Mouse (Mus musculus): ENCODE measurements around the gene Scn5a.

Scn5a gene

DNA sequence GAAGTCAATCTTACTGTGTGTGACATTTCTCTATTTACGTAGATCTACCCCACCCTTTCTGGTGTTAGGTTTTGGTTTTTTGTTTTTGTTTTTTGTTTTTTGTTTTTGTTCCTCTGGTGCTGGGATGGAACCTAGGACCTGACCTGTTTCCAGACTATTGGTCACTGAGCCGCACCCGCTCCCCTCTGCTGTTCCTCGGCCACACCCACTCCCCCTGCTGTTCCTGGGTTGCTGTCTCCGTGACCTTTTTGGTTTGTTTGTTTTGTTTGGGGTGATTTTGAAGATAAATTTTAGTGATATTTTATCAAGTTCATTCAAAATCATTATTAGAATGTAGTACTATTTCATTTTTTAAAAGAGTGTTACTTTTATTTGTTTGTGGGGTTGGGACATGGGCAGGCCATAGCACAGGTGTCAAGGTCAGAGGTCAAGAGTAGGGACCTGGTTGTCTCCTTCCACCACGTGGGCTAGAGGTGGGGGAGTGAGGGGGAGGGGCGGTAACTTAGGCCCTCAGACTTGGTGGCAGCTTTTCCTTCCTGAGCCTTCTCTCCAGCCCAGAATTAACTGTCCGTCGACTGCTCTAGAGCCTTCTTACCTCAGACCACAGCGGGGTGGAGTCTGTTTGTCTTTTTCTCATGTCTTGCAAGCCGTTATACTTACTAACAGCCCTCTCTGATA, 73.7 kb downstream of the Scn5a start:
- no peak for DNase-seq (ENCODE audit: low spot score)

DNA sequence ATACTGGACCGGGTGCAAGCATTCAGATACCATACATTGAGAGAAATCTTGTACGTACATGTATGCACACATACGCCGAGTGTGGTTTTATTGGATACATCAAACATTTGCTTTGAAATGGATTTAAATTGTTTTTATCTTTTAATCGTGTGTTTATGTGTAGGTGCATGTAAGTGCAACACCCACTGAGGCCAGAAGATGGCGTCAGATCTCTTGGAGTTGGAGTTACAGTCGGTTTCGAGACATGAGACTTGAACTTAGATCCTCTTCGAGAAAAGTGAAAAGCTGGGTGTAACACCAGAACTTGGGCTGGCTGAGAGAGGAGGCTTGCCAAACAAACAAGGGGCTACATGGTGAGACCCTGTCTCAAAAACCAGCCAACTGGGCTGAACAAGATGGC, 75.2 kb downstream of the Scn5a start:
- DNase-seq (ENCODE audit: low spot score): no peak

DNA sequence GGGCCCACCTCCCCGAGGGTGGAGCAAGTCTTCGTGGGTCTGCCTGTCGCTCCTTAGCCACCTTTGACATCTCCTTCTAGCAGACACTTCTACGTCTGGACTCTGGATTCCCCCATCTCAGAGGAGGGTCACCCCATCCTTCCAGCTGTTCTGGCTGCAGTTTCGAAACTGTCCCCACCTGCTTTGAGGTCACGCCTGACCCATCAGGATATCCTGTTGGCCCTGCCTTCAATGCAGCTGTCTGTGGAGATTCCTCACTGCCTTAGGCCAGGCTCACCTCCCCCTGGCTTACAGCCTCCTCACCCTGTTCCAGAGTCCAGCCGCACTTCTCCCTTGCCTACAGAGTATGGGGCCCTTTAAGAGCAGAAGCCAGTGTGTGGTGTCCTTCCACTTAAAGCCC, 79.9 kb downstream of the Scn5a start:
- DNase-seq (ENCODE audit: low spot score): no peak

DNA sequence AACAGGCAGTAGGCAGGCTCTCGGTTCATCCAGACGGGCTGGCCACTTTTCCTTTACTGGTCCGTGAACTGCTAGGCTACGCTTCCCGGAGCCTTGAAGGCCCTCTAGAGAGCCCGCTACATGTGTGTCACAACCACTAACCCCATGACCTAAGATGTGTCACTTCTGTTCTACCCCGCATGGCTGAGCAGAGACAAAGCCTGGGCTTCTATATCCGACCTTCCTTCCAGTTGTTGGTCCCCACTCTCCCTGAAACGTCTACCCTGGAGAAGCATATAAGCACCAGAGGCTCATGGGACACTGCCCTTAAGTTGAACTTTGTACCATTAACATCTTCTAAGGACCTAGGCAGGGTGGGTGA, 80.6 kb downstream of the Scn5a start:
- no peak for DNase-seq (ENCODE audit: low spot score)

DNA sequence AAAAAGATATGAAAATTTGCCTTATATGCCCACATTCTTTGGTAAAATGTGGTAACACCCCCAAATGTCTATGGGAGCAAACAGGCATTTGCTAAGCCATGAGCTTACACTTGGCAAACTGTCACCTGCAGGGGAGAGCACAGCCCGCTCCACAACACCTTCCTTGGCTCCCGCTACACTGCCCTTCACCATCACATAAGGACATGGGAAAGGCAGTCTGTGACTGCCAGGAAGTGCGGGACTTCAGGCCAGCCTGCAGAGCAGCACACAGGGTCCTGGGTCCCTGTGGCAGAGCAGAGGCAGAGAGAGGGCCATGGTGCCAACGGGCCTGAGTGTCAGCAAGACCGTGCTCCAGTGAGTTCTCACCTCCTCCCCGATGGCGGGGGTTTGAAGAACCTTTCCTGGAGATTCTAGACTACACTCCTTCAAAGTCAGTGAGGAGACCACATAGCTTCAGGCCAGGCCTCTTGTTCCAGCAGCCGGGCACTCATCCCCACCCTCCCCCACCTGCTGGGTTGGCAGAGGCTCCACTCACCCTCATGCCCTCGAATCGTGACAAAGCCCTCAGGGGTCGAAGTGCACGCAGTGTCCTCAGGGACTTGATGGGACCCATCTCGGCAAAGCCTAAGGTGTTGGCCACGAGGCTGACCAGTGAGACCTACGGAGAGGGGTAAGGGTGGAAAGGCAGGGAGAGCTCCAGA, 81.1 kb downstream of the Scn5a start:
- no peak for DNase-seq (ENCODE audit: low spot score)

GRCm38 (mm10) chr9:119496960-119497359, 81.9 kb downstream of the Scn5a start:
- no peak for DNase-seq (ENCODE audit: low spot score)

- no peak for DNase-seq (ENCODE audit: low spot score)
Measured at GRCm38 (mm10) chr9:119496354-119496753, 82.5 kb downstream of the Scn5a start.

- DNase-seq (ENCODE audit: low spot score): no peak
Measured at GRCm38 (mm10) chr9:119484868-119485267, 93.9 kb downstream of the Scn5a start.

- DNase-seq (ENCODE audit: low spot score): no peak
Measured at GRCm38 (mm10) chr9:119484420-119484819, 94.4 kb downstream of the Scn5a start.

- DNase-seq (ENCODE audit: low spot score): no peak
Measured at GRCm38 (mm10) chr9:119483554-119484353, 95.1 kb downstream of the Scn5a start.

DNA sequence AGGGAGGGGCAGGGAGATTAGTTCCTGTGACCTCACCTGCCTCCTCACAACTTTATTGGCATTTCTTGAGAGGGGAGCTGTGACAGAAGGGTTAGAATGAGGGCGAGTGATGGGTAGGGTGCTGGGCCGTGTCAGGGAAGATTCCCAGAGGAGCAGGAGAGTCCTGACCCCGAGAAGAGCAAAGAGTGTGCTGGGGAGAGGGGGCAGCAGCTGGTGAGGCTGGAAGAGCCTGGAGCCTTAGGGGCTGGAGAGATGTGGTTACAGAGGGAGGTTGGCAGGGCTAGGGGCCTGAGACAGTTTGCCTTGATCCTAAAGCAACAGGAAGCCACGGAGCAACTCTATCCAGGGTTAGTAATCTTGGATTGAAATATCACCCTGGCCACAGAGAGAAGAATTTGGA, 97.2 kb downstream of the Scn5a start:
- DNase-seq (ENCODE audit: low spot score): no peak

- no peak for DNase-seq (ENCODE audit: low spot score)
Measured at GRCm38 (mm10) chr9:119479297-119479696, 99.5 kb downstream of the Scn5a start.

GRCm38 (mm10) chr9:119478345-119478744, 100.5 kb downstream of the Scn5a start:
- no peak for DNase-seq (ENCODE audit: low spot score)

DNA sequence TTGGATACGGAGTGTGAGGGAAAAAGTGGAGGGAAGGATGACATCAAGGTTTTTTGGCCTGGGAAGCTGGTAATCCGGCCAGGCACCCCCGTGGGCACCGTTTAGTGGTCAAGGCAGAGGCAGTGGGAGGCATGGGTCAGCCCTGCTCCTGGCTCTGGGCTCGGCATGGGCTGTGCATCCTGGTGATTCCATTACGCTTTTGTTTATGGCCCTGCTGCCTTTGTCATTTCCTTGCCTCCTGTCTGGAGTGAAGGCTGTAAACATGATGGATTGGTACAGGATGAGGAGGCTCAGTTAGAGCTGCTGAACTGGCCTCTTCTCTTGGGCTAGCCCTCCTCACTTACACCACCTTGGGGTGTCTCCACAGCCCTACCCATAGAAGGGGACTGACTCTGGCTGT, 101.1 kb downstream of the Scn5a start:
- peak; percentile 19 for DNase-seq (ENCODE audit: low spot score)

- DNase-seq (ENCODE audit: low spot score): peak; percentile 10
Measured at GRCm38 (mm10) chr9:119474717-119475611, 103.9 kb downstream of the Scn5a start.

GRCm38 (mm10) chr9:119473608-119474164, 105.1 kb downstream of the Scn5a start:
- no peak for DNase-seq (ENCODE audit: low spot score)

GRCm38 (mm10) chr9:119473011-119473410, 105.8 kb downstream of the Scn5a start:
- DNase-seq (ENCODE audit: low spot score): no peak

DNA sequence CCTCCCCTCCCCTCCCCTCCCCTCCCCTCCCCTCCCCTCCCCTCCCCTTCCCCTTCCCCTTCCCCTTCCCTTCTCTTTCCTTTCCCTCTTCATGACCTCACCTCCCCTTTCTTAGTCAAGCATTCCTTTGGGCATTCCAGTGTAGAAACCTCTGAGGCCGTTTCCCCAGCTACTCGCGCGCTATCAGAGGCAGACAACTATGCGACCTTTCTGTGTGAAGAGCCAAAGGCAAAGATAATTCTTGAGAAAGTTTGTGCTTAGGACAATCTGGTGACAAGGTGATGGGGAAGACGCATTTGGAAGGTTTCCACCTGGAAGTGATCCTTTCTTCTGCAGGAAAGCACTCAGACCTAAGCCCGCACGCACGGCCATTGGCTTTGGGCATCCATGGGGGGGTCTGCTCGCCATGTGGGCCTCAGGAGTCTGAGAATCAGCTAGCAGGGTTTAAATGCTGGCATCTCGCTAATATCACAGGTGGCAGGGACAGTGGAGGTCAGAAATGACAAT, 106.4 kb downstream of the Scn5a start:
- DNase-seq (ENCODE audit: low spot score): no peak

- DNase-seq (ENCODE audit: low spot score): no peak
Measured at GRCm38 (mm10) chr9:119469691-119470353, 109.0 kb downstream of the Scn5a start.

GRCm38 (mm10) chr9:119465595-119465994, 113.2 kb downstream of the Scn5a start:
- peak; percentile 44 for DNase-seq (ENCODE audit: low spot score)

DNA sequence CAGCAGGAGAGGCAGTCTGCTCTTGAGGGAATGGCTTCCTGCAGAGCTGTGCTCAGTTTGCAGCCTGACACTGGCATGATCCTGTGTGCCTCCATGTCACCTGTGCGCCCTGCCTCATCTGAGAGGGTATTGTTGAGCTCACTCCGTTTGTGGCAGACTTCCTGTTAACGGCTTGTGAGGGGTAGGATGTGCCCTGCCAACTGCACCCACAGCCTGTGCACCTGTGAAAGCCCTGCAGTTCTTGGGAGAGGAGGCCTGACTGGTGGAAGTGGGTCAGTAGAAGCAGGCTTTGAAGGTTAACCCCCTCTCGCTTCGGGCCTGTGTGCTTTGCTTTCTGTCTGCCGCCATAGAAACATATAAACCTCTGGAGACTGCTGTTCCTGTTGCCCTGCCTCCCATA, 113.8 kb downstream of the Scn5a start:
- DNase-seq (ENCODE audit: low spot score): no peak
